Mouse (Mus musculus): ENCODE measurements around the gene Ankrd6. TPM values are rescaled to one million over a fixed set of nuclear protein-coding genes. Genes with fewer than 3 reads are reported as not detected.

The Ankrd6 gene
- total and polyA plus RNA-seq, 2 experiments from 2014 or later: 22.7 to 38.1 TPM

DNA sequence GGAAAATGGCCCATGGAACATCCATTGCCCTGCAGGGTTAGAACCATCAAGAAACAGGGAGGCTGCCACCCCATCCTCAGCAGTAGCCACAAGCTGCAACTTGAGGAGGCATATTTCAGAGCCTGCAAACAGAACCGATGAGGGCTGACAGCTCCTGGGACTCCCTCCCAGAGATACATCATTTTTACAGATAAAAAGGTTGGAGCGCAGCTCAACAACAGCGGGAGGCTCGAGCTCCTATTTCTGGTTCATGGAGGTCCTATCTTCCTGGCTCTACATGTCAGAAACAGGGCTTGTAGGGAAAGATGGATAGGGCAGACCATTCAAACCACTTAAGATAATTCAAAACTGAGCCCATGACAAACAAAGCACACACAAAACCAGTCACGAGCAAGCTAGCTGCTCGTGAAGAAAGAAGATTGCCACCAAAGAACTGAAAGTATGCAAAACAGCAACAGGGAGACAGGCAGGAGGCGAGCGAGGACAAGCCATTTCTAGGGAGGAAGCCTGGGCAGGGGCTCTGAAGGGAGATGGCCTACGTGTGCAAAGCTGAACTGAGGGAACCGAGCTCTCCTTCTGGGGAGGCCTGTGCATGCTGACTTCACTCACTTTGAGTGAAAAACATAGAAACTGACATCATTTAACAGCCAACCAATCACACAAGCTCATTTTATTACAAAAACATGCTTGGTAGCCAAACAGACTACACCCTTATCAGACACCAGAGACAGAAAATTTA lies 60.5 kb downstream of the Ankrd6 start:
- peak overlapping the region; percentile 43; the same call in 1 of the 2 replicates for H3K27ac ChIP-seq (ENCODE audit: low read depth, low read length)
- H3K4me2 ChIP-seq (ENCODE audit: low read depth, low read length, poor library complexity, severe bottlenecking): no peak overlapping the region
- no peak for DNase-seq (ENCODE audit: low spot score)
- H3K27me3 ChIP-seq (ENCODE audit: insufficient read depth, low read length): no peaks in the 10 kb centered on the region
- no peak overlapping the region for H3K4me3 ChIP-seq (ENCODE audit: low read depth, low read length)
- H3K36me3 ChIP-seq (ENCODE audit: insufficient read depth, low read length): no peaks in the 10 kb centered on the region
- ATAC-seq (ENCODE audit: low FRiP score): 0 out of 2 replicates have a peak, but pooled peaks have one; percentile 17
- H3K4me1 ChIP-seq (ENCODE audit: insufficient read depth, low read length): 0 out of 2 replicates have a peak, but pooled peaks cover 4% of the 10 kb centered on the region
- H3K9me3 ChIP-seq (ENCODE audit: low read length): peaks cover 14% of the 10 kb centered on the region
- peak; percentile 38 for TF ChIP-seq CTCF (IDR thresholded peaks at IDR 0.05)
- WGBS: 56% methylated on average over 10 of the region's 10 CpGs
- H3K9ac ChIP-seq (replicated peaks; ENCODE audit: low read length, poor library complexity, severe bottlenecking): no peak overlapping the region

DNA sequence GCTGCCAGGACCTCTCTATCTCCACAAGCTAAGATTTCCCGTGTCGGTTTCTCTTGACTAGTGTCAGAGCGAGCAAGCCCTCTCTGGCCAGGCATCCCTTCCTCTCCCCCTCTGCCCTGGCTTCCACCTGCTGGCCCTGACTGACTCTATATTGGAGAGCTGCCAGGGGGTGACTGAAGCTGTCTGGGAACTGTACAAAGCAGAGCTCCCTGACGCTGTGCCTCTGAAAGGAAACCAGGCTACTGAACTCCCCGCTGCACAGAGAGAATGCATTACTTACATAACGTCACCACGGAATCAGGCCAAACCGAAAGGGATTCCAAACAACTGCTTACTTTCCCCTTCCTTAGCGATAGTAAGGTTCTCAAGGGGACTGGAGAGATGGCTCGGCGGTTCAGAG lies 61.4 kb downstream of the Ankrd6 start:
- ATAC-seq (ENCODE audit: low FRiP score): peak; percentile 59
- no peak overlapping the region for H3K9ac ChIP-seq (replicated peaks; ENCODE audit: low read length, poor library complexity, severe bottlenecking)
- H3K27ac ChIP-seq (ENCODE audit: low read depth, low read length): peak overlapping the region; percentile 32; the same call in 1 of the 2 replicates

DNA sequence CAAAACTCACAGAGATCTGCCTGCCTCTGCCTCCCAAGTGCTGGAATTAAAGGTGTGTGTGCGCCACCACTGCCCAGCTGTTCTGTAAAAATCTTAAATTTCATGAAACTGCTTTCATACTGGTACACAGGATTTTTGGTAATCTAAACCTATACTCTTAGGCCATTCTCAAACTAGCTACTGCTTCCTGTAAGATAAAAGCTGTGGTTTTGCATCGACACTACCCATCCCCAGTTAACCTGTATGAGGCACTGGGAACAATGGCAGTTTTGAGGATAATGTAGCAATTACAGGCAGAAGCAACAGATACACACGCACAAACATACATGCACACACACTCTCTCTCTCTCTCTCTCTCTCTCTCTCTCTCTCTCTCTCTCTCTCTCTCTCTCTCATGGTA lies 64.2 kb downstream of the Ankrd6 start:
- WGBS: 99% methylated on average over 3 of the region's 3 CpGs

More for the DNA sequence above, 61.4 kb downstream of the Ankrd6 start:
- DNase-seq (ENCODE audit: low spot score): peak; percentile 87
- Histone ChIP-seq H3K4me2 (ENCODE audit: low read depth, low read length, poor library complexity, severe bottlenecking) (no peak overlapping the region), H3K4me3 (ENCODE audit: low read depth, low read length) (no peak overlapping the region), H3K9me3 (ENCODE audit: low read length) (peaks cover 6% of the 10 kb centered on the region), H3K4me1 (ENCODE audit: insufficient read depth, low read length) (0 out of 2 replicates have a peak, but pooled peaks cover 4% of the 10 kb centered on the region), H3K36me3 (ENCODE audit: insufficient read depth, low read length) (no peaks in the 10 kb centered on the region), H3K27me3 (ENCODE audit: insufficient read depth, low read length) (no peaks in the 10 kb centered on the region)
- 38% methylated on average over 11 of the region's 11 CpGs for WGBS
- TF ChIP-seq CTCF (IDR thresholded peaks at IDR 0.05): no peak

DNA sequence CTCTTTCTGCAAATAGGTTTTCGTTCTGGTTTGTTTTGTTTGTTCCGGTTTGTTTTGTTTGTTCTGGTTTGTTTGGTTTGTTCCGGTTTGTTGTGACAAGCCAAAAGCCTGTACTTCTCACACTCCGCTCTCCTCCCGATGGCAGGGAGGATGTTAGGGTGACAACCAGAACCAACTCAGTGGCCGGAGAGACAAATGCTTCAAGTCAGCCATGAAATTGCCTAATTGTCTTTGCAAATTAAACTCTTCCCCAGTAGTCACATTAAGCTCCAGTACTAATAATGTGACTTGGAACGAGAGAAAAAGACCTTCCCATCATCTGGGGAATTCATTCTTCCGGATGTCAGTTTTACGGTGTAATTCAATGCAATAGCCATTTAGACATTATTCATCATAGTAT lies 66.0 kb downstream of the Ankrd6 start:
- no peak overlapping the region for H3K4me3 ChIP-seq (ENCODE audit: low read depth, low read length)
- H3K4me1 ChIP-seq (ENCODE audit: insufficient read depth, low read length): no peaks in the 10 kb centered on the region
- no peaks in the 10 kb centered on the region for H3K9me3 ChIP-seq (ENCODE audit: low read length)
- no peaks in the 10 kb centered on the region for H3K27me3 ChIP-seq (ENCODE audit: insufficient read depth, low read length)
- 51% methylated on average over 9 of the region's 9 CpGs for WGBS
- DNase-seq (ENCODE audit: low spot score) (peak; percentile 78), ATAC-seq (ENCODE audit: low FRiP score) (no peak)
- no peaks in the 10 kb centered on the region for H3K36me3 ChIP-seq (ENCODE audit: insufficient read depth, low read length)
- H3K27ac ChIP-seq (ENCODE audit: low read depth, low read length): no peak overlapping the region
- no peak for TF ChIP-seq CTCF (IDR thresholded peaks at IDR 0.05)
- H3K4me2 ChIP-seq (ENCODE audit: low read depth, low read length, poor library complexity, severe bottlenecking): no peak overlapping the region
- H3K9ac ChIP-seq (replicated peaks; ENCODE audit: low read length, poor library complexity, severe bottlenecking): no peak overlapping the region

More for the DNA sequence above, 64.2 kb downstream of the Ankrd6 start:
- no peak overlapping the region for H3K4me2 ChIP-seq (ENCODE audit: low read depth, low read length, poor library complexity, severe bottlenecking)
- H3K4me3 ChIP-seq (ENCODE audit: low read depth, low read length): no peak overlapping the region
- no peak for TF ChIP-seq CTCF (IDR thresholded peaks at IDR 0.05)
- no peak for DNase-seq (ENCODE audit: low spot score)
- no peak overlapping the region for H3K27ac ChIP-seq (ENCODE audit: low read depth, low read length)
- no peaks in the 10 kb centered on the region for H3K9me3 ChIP-seq (ENCODE audit: low read length)
- no peak for ATAC-seq (ENCODE audit: low FRiP score)
- H3K27me3 ChIP-seq (ENCODE audit: insufficient read depth, low read length): no peaks in the 10 kb centered on the region
- H3K36me3 ChIP-seq (ENCODE audit: insufficient read depth, low read length): no peaks in the 10 kb centered on the region
- H3K9ac ChIP-seq (replicated peaks; ENCODE audit: low read length, poor library complexity, severe bottlenecking): no peak overlapping the region
- 0 out of 2 replicates have a peak, but pooled peaks cover 4% of the 10 kb centered on the region for H3K4me1 ChIP-seq (ENCODE audit: insufficient read depth, low read length)

DNA sequence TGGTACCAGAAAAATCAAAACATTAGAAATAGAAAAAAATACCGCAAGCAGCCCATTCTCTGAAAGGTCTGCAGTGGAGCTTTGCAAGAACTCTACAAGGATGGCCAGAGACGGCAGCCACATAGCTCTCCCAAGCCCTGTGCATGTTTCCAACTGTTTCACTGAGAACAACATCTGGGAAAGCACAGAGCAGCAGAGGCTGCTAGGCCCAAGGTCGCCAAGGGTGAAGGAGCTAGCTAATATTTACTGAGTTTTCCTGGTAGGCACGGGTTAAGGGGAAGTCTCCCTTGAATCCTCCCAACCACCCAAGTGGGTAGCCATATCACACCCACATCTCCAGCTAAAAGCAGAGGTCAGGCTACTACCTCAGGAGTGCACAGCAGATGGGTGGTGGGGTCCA lies 69.6 kb downstream of the Ankrd6 start:
- Histone ChIP-seq H3K4me1 (ENCODE audit: insufficient read depth, low read length) (no peaks in the 10 kb centered on the region), H3K9me3 (ENCODE audit: low read length) (no peaks in the 10 kb centered on the region), H3K9ac (replicated peaks; ENCODE audit: low read length, poor library complexity, severe bottlenecking) (no peak overlapping the region), H3K36me3 (ENCODE audit: insufficient read depth, low read length) (no peaks in the 10 kb centered on the region), H3K27ac (ENCODE audit: low read depth, low read length) (no peak overlapping the region), H3K4me2 (ENCODE audit: low read depth, low read length, poor library complexity, severe bottlenecking) (no peak overlapping the region), H3K4me3 (ENCODE audit: low read depth, low read length) (no peak overlapping the region), H3K27me3 (ENCODE audit: insufficient read depth, low read length) (no peaks in the 10 kb centered on the region)
- DNase-seq (ENCODE audit: low spot score) (no peak), ATAC-seq (ENCODE audit: low FRiP score) (no peak)
- WGBS: 87% methylated on average over 4 of the region's 4 CpGs
- no peak for TF ChIP-seq CTCF (IDR thresholded peaks at IDR 0.05)

DNA sequence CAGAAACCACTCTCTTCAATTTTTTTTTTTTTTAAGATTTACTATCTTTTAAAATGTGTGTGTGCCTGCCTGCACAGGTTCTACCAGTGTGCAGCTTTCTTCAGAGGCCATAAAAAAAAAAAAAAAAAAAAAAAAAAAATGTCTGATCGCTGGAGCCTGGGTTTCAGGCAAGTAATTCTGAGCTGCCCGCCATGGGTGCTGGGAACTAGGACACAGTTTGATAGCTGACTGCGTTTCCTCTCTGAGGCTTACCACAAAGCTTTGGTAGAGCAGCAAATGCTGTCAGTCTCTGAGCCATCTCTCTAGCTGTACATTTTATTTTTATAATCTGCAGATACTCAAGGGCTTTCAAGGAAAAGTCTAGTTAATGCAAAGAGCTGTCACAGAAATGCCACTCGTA lies 76.0 kb downstream of the Ankrd6 start:
- no peaks in the 10 kb centered on the region for H3K36me3 ChIP-seq (ENCODE audit: insufficient read depth, low read length)
- H3K4me1 ChIP-seq (ENCODE audit: insufficient read depth, low read length): no peaks in the 10 kb centered on the region
- TF ChIP-seq CTCF (IDR thresholded peaks at IDR 0.05): no peak
- no peak overlapping the region for H3K4me2 ChIP-seq (ENCODE audit: low read depth, low read length, poor library complexity, severe bottlenecking)
- no peak overlapping the region for H3K4me3 ChIP-seq (ENCODE audit: low read depth, low read length)
- no peaks in the 10 kb centered on the region for H3K9me3 ChIP-seq (ENCODE audit: low read length)
- 82% methylated on average over 4 of the region's 4 CpGs for WGBS
- no peaks in the 10 kb centered on the region for H3K27me3 ChIP-seq (ENCODE audit: insufficient read depth, low read length)
- no peak overlapping the region for H3K9ac ChIP-seq (replicated peaks; ENCODE audit: low read length, poor library complexity, severe bottlenecking)
- DNase-seq (ENCODE audit: low spot score) (no peak), ATAC-seq (ENCODE audit: low FRiP score) (no peak)
- H3K27ac ChIP-seq (ENCODE audit: low read depth, low read length): no peak overlapping the region
